Mouse (Mus musculus) splenic B cell, adult 2 months (primary cell): ENCODE results near the gene Rab3ip.
A peak's percentile ranks its signal among the peaks of the same experiment; 100 is the strongest.

ENCODE experiments used
- DNase-seq: peaks from one replicate; pipeline ENCODE4 v3.0.0-alpha.2; 2011; ENCODE audit warnings: low read depth, low spot score
- H3K27me3 ChIP-seq: 2 replicates; pipeline ENCODE4 v1.6.1; 2012; ENCODE audit warnings: mild to moderate bottlenecking, low read length, moderate library complexity, mixed read lengths; ENCODE audit not compliant: control insufficient read depth, poor library complexity, insufficient read depth, severe bottlenecking
- H3K36me3 ChIP-seq: 2 replicates; pipeline ENCODE4 v1.6.1; 2012; ENCODE audit warnings: mild to moderate bottlenecking, low read length, moderate library complexity, mixed read lengths; ENCODE audit not compliant: control insufficient read depth, poor library complexity, insufficient read depth, severe bottlenecking

Rab3ip gene

DNA sequence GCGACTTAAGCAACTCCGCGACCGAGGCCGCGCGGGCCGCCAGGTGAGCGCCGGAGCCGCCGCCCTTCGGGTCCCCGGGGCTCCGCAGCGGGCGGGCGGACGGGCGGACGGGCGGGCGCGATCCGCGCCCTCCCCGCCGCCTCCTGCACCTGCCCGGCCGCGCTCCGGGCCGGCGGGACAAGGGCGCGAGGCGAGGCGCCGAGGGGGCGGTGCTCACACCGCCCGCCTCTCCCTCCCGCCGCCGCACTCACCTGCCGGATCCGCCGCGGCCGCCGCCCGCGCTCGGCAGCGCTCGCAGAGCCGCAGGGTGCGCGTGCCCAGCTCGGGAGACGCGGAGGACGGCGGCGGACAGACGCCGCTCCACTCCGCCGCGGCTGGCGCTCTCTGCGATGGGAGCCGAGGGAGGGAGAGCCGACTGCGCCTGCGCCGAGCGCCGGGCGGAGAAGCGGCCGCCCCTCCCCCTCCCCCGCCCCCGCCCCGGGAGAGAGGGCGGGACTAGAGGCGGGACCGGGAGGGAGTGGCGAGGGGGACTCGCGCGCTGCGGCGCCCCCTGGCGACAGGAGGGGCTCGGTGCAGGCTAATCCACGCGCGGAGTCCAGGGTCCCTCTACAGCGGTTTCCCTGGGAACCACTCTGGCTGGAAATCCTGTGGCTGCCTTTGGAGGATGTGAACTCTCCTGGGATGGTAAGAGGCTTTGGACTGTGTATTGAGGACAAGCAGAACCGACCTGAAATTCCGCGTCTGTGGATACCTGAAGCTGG, at the start of gene Rab3ip:
Gene Rab3ip (minus strand): TSS at position 761 of the 761 bp plus-strand sequence.
- no peaks in the 10 kb centered on the region for H3K27me3 ChIP-seq
- H3K36me3 ChIP-seq = no peaks in the 10 kb centered on the region
- peak; percentile 93 for DNase-seq

DNA sequence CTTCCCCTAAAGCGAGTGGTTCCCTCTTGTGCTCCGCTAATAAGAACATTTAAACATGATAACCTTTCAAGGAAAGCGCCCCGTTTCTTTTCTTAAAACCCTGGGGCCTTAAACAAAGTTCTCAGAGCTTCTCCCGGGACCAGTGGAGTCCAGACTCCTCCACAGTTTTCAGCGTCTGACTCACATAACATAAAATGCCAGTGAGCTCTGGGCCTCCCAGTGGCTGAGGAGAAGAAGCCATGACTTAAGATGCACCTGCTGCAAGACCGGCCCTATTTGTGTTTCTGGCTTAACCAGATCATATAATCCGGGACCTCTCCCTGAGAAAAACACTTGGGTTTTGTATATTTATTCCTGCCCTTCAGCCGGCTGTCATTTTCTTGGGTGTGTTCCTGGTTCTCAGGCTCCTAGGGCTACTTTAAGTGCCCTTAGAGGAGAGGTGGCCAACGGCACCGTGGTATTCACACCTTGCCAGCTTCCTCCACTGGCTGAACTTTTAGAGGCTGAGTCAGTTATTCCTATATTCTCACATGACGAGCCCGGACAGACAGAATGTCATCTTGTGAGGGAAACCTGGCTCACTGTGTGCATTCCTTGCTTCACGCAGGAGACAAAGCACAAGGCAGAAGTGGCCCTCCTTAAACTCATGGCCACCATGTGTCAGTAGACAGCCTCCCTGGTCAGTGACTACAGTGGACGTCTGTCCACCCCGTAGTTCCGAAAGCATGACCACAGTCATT, 48.3 kb upstream of the Rab3ip start:
- no peak for DNase-seq
- Histone ChIP-seq H3K36me3 (no peaks in the 10 kb centered on the region), H3K27me3 (no peaks in the 10 kb centered on the region)

DNA sequence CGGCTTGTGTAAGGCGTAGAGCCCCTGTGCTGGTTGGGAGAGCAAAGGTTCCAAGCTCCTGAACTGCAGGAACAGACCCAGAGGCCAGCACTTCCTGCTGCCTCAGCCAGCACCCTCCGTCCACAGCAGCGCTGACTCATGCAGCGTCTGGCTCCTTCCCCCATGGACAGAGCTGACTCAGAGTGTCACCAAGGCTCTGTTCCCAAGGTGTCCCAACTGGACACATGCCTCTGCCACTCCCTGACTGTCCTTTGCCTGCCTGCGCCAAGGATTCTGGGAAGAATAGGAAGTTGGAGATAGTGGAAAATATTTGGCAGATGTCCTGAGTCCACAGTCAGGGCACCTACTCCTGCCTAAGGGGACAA, 45.6 kb upstream of the Rab3ip start:
- no peak for DNase-seq
- Histone ChIP-seq H3K27me3 (no peaks in the 10 kb centered on the region), H3K36me3 (no peaks in the 10 kb centered on the region)

DNA sequence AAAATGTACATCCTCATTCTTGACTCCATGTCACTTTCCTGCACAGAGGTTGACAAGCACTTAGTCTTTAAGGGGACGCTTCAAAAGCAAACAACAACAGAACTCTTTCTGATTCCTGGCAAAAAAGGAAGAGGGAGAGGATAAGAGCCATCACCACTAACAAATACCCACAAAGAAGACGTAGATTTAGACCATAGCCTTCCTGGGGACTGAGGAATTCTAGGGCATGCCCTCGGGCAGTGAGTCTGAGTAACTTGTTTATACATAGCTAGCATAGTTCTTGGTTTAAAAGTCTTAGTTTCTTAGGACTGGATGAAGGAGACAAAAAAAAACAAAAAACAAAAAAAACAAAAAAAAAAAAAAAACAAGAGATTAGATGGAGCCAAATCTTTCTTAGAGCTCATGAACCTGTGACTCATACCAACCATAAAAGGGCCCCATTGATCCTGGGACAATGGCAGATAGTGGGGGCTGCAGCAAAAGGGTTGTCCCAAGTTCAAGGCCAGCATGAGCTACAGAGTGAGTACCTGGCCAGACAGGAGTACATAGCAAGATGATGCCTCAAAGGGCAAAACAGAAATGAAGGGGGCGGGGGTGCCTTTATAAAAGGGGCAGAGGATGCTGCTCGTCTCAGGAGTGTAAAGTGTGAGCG, 45.1 kb upstream of the Rab3ip start:
- H3K27me3 ChIP-seq = no peaks in the 10 kb centered on the region
- DNase-seq = no peak
- H3K36me3 ChIP-seq = no peaks in the 10 kb centered on the region

DNA sequence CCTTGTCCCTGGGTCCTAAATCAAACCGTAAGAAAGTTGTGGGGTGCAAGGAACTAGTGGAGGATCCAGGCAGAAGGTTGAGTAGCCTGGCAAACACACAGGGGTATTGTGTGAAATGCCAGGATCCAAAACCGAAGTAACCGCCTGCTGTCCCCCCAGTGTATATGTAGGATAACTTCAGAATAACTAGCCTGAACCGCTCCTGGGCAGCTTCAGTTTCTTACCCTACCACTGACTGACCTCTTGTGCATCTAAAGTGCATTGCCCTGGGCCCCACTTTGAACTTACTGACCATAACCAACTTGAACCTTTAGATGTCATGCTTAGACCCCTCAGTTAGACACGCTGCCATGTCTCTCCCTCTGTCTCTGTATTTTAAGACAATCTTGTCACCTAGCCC, 44.6 kb upstream of the Rab3ip start:
- H3K27me3 ChIP-seq = no peaks in the 10 kb centered on the region
- no peak for DNase-seq
- H3K36me3 ChIP-seq = no peaks in the 10 kb centered on the region

DNA sequence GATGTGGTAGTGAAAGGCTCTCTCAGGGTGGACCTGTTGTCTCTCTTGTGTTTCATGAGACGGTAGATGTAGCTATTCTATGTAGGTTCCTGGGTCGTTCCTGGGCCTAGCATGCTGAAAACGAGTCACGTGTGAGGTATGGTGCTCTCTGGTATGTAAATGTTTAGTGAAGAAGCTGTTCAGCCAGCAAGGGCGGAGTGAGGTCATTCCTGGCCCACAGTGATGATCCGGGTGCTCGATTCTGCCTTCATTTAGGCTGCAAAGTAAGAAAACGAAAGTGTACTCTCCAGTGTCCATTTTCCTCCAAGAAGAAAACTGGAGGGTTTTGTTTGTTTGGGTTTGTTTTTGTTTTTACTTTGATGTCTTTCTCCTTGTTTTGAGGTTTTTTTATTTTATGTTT, 43.4 kb upstream of the Rab3ip start:
- Histone ChIP-seq H3K36me3 (no peaks in the 10 kb centered on the region), H3K27me3 (no peaks in the 10 kb centered on the region)
- no peak for DNase-seq

DNA sequence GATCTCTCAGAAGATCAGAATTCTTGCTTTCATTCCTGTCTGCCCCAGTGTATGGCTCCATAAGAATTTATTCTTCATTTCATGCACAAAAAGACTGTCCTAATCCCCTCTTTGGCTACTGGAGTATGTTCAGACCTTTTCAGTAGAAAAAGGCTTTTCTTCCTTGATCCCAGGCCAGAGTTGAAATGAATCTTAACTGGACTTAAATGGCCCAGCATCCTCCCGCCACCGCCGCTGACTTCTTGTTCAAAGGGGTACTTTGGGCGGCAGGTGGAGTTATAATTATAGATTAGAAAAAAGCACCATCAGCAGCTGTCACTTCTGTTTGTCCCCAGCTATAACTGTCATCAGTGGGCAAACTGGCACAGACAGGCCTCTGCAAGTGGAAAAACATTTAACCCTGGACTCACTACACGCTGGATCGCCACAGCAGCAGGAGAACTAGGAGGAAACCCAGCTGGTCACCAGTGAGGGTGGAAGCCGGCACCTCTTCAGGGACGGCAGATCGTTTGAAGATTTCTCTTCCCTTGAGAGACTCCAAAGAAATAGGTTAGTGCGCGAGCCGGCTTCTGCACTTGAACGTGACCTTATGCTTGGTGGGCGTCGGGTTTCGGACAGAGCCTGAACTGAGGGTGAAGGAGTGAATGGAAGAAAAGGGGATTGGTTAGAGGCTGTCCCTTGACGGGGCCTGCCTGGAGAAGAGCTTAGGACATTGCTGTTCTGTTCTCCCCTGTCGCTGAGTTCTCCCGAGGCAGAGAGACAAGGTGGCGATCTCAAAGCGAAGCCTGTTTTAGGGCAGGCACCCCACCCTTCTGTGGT, 35.9 kb upstream of the Rab3ip start, which contains the start of gene Best3:
Gene Best3 (plus strand): TSS at position 51 of the 819 bp plus-strand sequence.
- Histone ChIP-seq H3K36me3 (no peaks in the 10 kb centered on the region), H3K27me3 (no peaks in the 10 kb centered on the region)
- no peak for DNase-seq

DNA sequence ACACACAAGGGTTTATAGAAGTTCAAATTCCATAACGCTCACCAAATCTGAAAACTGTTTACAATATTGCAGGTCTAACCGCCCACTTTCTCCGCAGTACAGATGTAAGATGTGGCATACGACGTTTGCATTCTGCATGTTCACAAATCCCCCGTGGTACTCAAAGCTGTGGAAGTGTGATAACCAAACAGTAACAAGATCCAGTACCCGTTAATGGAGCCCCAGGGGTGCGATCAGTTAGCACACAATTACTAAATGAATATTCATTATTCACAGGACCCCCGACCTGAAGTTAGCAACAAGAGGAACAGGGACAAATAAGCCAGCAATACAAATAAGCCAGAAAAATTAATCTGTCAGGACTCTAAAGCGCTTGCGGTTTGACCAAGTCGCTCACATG, 34.3 kb upstream of the Rab3ip start:
- DNase-seq = no peak
- Histone ChIP-seq H3K27me3 (no peaks in the 10 kb centered on the region), H3K36me3 (no peaks in the 10 kb centered on the region)

DNA sequence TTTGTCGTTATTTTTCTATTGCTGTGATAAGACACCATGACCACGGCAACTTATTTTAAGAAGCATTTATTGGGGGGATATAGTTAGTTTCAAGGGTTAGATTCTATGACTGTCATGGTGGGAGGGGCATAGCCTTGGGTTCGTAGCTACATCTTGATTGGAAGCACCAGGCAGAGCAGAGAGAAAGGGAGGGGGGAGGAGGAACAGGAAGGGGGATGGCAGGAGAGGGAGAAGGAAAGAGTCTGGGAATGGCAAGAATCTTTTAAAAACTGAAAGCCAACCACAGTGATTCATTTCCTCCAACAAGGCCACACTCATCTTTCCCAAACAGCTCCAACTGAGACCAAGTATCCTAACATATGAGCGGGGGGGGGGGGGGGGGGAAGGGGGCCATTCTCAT, 32.0 kb upstream of the Rab3ip start:
- Histone ChIP-seq H3K36me3 (no peaks in the 10 kb centered on the region), H3K27me3 (no peaks in the 10 kb centered on the region)
- DNase-seq = no peak

DNA sequence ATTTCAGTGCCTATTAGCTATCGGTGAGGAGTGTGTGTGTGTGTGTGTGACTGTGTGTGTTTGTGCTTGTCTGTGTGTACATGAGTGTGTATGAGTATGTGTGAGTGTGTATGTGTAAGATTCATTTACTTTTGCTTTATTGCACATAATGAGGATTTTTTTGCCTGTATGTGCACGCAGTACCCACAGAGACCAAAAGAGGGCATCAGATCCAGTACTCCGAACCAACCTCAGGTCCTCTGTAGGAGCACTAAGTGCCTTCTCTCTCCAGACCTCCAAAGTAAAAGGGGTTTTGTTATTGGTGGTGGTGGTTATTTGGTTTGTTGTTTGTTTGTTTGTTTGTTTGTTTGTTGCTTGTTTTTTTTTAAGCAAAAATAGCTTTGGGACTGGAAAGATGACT, 30.3 kb upstream of the Rab3ip start:
- H3K27me3 ChIP-seq = no peaks in the 10 kb centered on the region
- peak; percentile 51 for DNase-seq

DNA sequence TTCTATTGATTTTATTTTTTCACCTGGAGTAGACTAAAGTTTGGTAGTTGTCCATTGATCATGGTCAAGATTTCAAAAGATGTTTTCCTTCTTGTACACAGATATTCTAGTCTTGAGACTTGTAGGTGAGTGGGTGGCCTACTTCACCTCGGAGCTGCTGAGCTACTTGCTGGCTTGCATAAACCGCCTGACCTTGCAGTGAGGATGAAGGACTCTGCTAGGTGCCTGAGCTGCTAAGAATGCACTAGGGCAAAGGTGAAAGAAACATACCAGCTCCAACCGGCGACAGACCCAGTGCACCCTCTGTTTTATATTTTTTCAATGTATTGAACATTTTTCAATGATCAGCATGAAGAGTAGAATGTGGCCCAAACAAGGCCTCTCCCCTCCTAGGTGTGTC, 29.7 kb upstream of the Rab3ip start:
- no peaks in the 10 kb centered on the region for H3K36me3 ChIP-seq
- no peak for DNase-seq
- H3K27me3 ChIP-seq = no peaks in the 10 kb centered on the region

More for the DNA sequence above, 30.3 kb upstream of the Rab3ip start:
- no peaks in the 10 kb centered on the region for H3K36me3 ChIP-seq

DNA sequence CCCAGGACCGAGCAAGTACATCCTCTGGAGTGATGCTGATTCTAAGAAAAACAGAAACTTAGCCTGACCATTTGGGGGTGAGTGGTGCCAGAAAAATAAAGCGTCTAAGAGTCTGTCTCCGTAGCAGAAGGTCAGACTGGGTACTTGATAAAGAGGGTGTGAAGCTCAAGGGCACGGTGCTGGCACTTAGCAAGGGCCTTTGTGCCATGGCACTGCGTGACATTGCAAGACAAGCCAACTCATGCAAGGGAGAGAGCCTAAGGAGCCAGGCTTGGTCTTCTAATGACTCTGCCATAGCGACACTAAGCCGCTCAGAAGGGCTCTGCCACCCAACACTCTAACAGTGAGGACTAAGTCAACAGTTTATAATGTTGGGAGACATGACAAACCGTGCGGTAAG, 28.3 kb upstream of the Rab3ip start:
- DNase-seq = no peak
- no peaks in the 10 kb centered on the region for H3K36me3 ChIP-seq
- no peaks in the 10 kb centered on the region for H3K27me3 ChIP-seq

DNA sequence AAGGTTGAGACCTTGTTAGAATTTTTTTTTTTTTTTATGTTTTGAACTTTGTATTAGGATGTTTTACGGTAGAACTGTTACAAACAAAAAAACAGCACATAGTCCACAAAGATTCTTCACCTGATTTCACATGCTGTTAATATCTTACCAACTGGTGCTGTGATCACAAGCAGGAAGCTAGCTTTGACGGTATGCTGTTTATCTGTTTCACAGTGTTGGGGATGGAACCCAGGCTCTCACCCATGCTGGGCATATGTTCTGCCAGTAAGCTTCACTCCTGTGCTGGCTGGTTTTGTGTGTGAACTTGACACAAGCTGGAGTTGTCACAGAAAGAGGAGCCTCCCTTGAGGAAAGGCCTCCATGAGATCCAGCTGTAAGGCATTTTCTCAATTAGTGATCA, 27.3 kb upstream of the Rab3ip start:
- no peak for DNase-seq
- Histone ChIP-seq H3K36me3 (no peaks in the 10 kb centered on the region), H3K27me3 (no peaks in the 10 kb centered on the region)

DNA sequence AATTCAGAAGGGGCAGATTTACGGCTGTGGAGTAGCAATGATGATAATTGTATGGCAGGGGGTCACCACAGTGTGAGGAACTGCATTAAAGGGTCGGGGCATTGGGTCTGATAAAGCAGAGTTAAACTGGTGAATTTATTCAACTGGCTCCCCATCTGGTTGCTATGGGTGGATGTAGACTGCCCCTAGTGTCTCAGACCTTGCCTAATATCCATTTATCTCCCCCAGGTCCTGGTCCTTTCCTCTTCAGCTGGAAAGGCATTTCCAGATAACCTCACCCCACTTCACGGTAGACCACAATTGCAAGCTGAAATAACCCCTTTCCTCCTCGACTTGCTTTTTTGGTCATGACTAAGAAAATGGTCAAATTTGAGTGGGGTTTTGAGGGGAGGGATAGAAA, 26.9 kb upstream of the Rab3ip start:
- Histone ChIP-seq H3K36me3 (no peaks in the 10 kb centered on the region), H3K27me3 (no peaks in the 10 kb centered on the region)
- no peak for DNase-seq
